Mouse (Mus musculus) liver, embryonic 15.5 days (tissue): Measurements from ENCODE around the gene Gm44511. TPM values are rescaled to one million over a fixed set of nuclear protein-coding genes. Genes with fewer than 3 reads are reported as not detected.
"Not testable (repeated sequence)": the region's sequence is repeated elsewhere in the genome, so short reads cannot be mapped to it uniquely, and the experiment has no call there.

ENCODE experiments used
- ATAC-seq: fragments of 200-750 bp; cut with Nextera tagmentation; 2 replicates; pipeline ENCODE4 v1.8.0; 2017; ENCODE audit warnings: moderate number of reproducible peaks, mild to moderate bottlenecking, moderate library complexity; ENCODE audit not compliant: insufficient read depth
- H3K27ac ChIP-seq: fragments of 300-500 bp; sonication (generic); replicated peaks from 2 replicates; pipeline ENCODE4 v1.5.1; 2015; ENCODE audit warnings: mild to moderate bottlenecking, inconsistent platforms
- H3K27me3 ChIP-seq: fragments of 300-500 bp; sonication (generic); 2 replicates; pipeline ENCODE4 v1.6.1; 2015; ENCODE audit warnings: mild to moderate bottlenecking, inconsistent platforms
- H3K36me3 ChIP-seq: fragments of 300-500 bp; sonication (generic); replicated peaks from 2 replicates; pipeline ENCODE4 v1.6.1; 2015; ENCODE audit warnings: moderate library complexity, mild to moderate bottlenecking, inconsistent platforms
- H3K4me1 ChIP-seq: fragments of 300-500 bp; sonication (generic); replicated peaks from 2 replicates; pipeline ENCODE4 v1.6.1; 2015; ENCODE audit warnings: inconsistent platforms
- H3K4me2 ChIP-seq: fragments of 300-500 bp; sonication (generic); 2 replicates; pipeline ENCODE4 v1.6.1; 2015; ENCODE audit warnings: moderate library complexity, mild to moderate bottlenecking, inconsistent platforms
- H3K4me3 ChIP-seq: fragments of 300-500 bp; sonication (generic); replicated peaks from 2 replicates; pipeline ENCODE4 v1.5.1; 2015; ENCODE audit warnings: mild to moderate bottlenecking, inconsistent platforms
- H3K9ac ChIP-seq: fragments of 300-500 bp; sonication (generic); 2 replicates; pipeline ENCODE4 v1.6.1; 2015; ENCODE audit warnings: moderate library complexity, mild to moderate bottlenecking, inconsistent platforms
- H3K9me3 ChIP-seq: fragments of 300-500 bp; sonication (generic); replicated peaks from 2 replicates; pipeline ENCODE4 v1.6.1; 2016; ENCODE audit warnings: inconsistent platforms
- WGBS: fragments of 180-500 bp; shearing (Covaris S2); methylation state at CpG from one replicate; pipeline ENCODE4 v1.1.7; 2015; ENCODE audit warnings: mixed read lengths; ENCODE audit not compliant: insufficient replicate concordance; 5-methylcytosine and 5-hydroxymethylcytosine counted together
- polyA plus RNA-seq: library from polyadenylated mRNA; unstranded; fragments of >200 nt; fragmentation: Nextera tagmentation; extraction: Ambion mirVana; gene quantifications from 2 replicates; pipeline ENCODE4 v1.2.1, GENCODE M21; 2015

Gene Gm44511
- polyA plus RNA-seq, 1 experiment from 2014 or later = not detected

GRCm38 (mm10) chr6:128755402-128755763 lies 70.7 kb downstream of the Gm44511 start:
- not testable (repeated sequence) for H3K27ac ChIP-seq, H3K4me3 ChIP-seq
- 34% methylated on average over 4 of the region's 4 CpGs for WGBS

GRCm38 (mm10) chr6:128754748-128755401 lies 71.2 kb downstream of the Gm44511 start:
- 51% methylated on average over 12 of the region's 12 CpGs for WGBS
- peak overlapping the region; percentile 68 for H3K27ac ChIP-seq
- not testable (repeated sequence) for H3K9ac ChIP-seq

More at GRCm38 (mm10) chr6:128755402-128755763, 70.7 kb downstream of the Gm44511 start:
- peak; percentile 27; the same call in 1 of the 2 replicates for ATAC-seq
- H3K9ac ChIP-seq, H3K36me3 ChIP-seq, H3K4me2 ChIP-seq, H3K9me3 ChIP-seq, H3K27me3 ChIP-seq: not testable (repeated sequence)
- H3K4me1 ChIP-seq = peaks cover 12% of the 10 kb centered on the region

GRCm38 (mm10) chr6:128754265-128754664 lies 71.8 kb downstream of the Gm44511 start:
- not testable (repeated sequence) for H3K4me1 ChIP-seq

More at GRCm38 (mm10) chr6:128754748-128755401, 71.2 kb downstream of the Gm44511 start:
- H3K4me1 ChIP-seq = peaks cover 12% of the 10 kb centered on the region
- not testable (repeated sequence) for H3K9me3 ChIP-seq, H3K4me3 ChIP-seq, H3K27me3 ChIP-seq, H3K36me3 ChIP-seq, H3K4me2 ChIP-seq
- peak; percentile 73 for ATAC-seq

GRCm38 (mm10) chr6:128753610-128754224 lies 72.4 kb downstream of the Gm44511 start:
- peak; percentile 53 for ATAC-seq
- peak overlapping the region; percentile 68; the same call in 1 of the 2 replicates for H3K27ac ChIP-seq
- not testable (repeated sequence) for H3K4me1 ChIP-seq, H3K4me3 ChIP-seq, H3K27me3 ChIP-seq, H3K9ac ChIP-seq, H3K36me3 ChIP-seq, H3K9me3 ChIP-seq
- 30% methylated on average over 8 of the region's 8 CpGs for WGBS
- peak overlapping the region; percentile 27 for H3K4me2 ChIP-seq

More at GRCm38 (mm10) chr6:128754265-128754664, 71.8 kb downstream of the Gm44511 start:
- H3K36me3 ChIP-seq, H3K27me3 ChIP-seq, H3K9me3 ChIP-seq, H3K4me3 ChIP-seq, H3K9ac ChIP-seq: not testable (repeated sequence)
- WGBS = 24% methylated on average over 10 of the region's 10 CpGs
- peak overlapping the region; percentile 27 for H3K4me2 ChIP-seq
- peak overlapping the region; percentile 68 for H3K27ac ChIP-seq
- peak; percentile 47 for ATAC-seq

- H3K27ac ChIP-seq, H3K9ac ChIP-seq, H3K36me3 ChIP-seq, H3K4me2 ChIP-seq, H3K4me3 ChIP-seq, H3K27me3 ChIP-seq, H3K9me3 ChIP-seq, H3K4me1 ChIP-seq, ATAC-seq: not testable (repeated sequence)
- 61% methylated on average over 6 of the region's 6 CpGs for WGBS
These were observed 79.1 kb downstream of the Gm44511 start for GRCm38 (mm10) chr6:128747006-128747405.

- no peaks in the 10 kb centered on the region for H3K36me3 ChIP-seq
- H3K4me1 ChIP-seq = no peaks in the 10 kb centered on the region
- no peak for ATAC-seq
- no peak overlapping the region for H3K4me2 ChIP-seq
- H3K27ac ChIP-seq = no peak overlapping the region
- no peaks in the 10 kb centered on the region for H3K27me3 ChIP-seq
- WGBS = 69% methylated on average over 7 of the region's 7 CpGs
- no peak overlapping the region for H3K9ac ChIP-seq
- H3K9me3 ChIP-seq = no peaks in the 10 kb centered on the region
- H3K4me3 ChIP-seq = no peak overlapping the region
These were observed 88.7 kb downstream of the Gm44511 start for GRCm38 (mm10) chr6:128737445-128737844.

- no peak overlapping the region for H3K27ac ChIP-seq
- H3K4me3 ChIP-seq = no peak overlapping the region
- H3K27me3 ChIP-seq = no peaks in the 10 kb centered on the region
- no peak overlapping the region for H3K4me2 ChIP-seq
- no peaks in the 10 kb centered on the region for H3K9me3 ChIP-seq
- H3K36me3 ChIP-seq = no peaks in the 10 kb centered on the region
- no peak overlapping the region for H3K9ac ChIP-seq
- no peak for ATAC-seq
- H3K4me1 ChIP-seq = no peaks in the 10 kb centered on the region
These were observed 90.0 kb downstream of the Gm44511 start for GRCm38 (mm10) chr6:128736100-128736499.

- Histone ChIP-seq H3K27me3 (no peaks in the 10 kb centered on the region), H3K4me2 (no peak overlapping the region), H3K4me3 (no peak overlapping the region), H3K9me3 (no peaks in the 10 kb centered on the region), H3K36me3 (no peaks in the 10 kb centered on the region), H3K27ac (no peak overlapping the region), H3K9ac (no peak overlapping the region), H3K4me1 (no peaks in the 10 kb centered on the region)
- ATAC-seq = no peak
These were observed 91.2 kb downstream of the Gm44511 start for GRCm38 (mm10) chr6:128734896-128735295.

- no peaks in the 10 kb centered on the region for H3K9me3 ChIP-seq
- H3K36me3 ChIP-seq = no peaks in the 10 kb centered on the region
- no peak overlapping the region for H3K4me3 ChIP-seq
- ATAC-seq = no peak
- H3K4me1 ChIP-seq = no peaks in the 10 kb centered on the region
- 27% methylated on average over 5 of the region's 5 CpGs for WGBS
- H3K27ac ChIP-seq = no peak overlapping the region
- no peak overlapping the region for H3K9ac ChIP-seq
- H3K27me3 ChIP-seq = no peaks in the 10 kb centered on the region
- H3K4me2 ChIP-seq = no peak overlapping the region
These were observed 92.0 kb downstream of the Gm44511 start for GRCm38 (mm10) chr6:128733908-128734679.

GRCm38 (mm10) chr6:128732032-128732431 lies 94.1 kb downstream of the Gm44511 start:
- Histone ChIP-seq H3K9me3 (no peaks in the 10 kb centered on the region), H3K4me2 (no peak overlapping the region), H3K27ac (no peak overlapping the region), H3K9ac (no peak overlapping the region), H3K4me1 (no peaks in the 10 kb centered on the region), H3K27me3 (no peaks in the 10 kb centered on the region), H3K36me3 (no peaks in the 10 kb centered on the region), H3K4me3 (no peak overlapping the region)
- ATAC-seq = no peak
- WGBS = 54% methylated on average over 3 of the region's 3 CpGs
